ENCODE assay signal across 7 mouse cellular contexts in genomic region chr10:81929842-81930743, GRCm38 (mm10). TPM values are rescaled to one million over a fixed set of nuclear protein-coding genes. Genes with fewer than 3 reads are reported as not detected.
DNase-seq lines count a peak whose midpoint lies in the region; ATAC-seq lines count a peak whose summit lies in the region.
"Not testable (repeated sequence)": the region's sequence is repeated elsewhere in the genome, so short reads cannot be mapped to it uniquely, and the experiment has no call there.

Gene Zfp781 (minus strand): TSS chr10:81930480.

- not testable (repeated sequence) for H3K9ac ChIP-seq in embryonic facial prominence, embryonic 12.5 days; hindbrain, embryonic 12.5 days; kidney, embryonic 14.5 days (ENCODE audit: low read depth, low read length); liver, embryonic 13.5 days; neural tube, embryonic 13.5 days

- not testable (repeated sequence) for H3K36me3 ChIP-seq in embryonic facial prominence, embryonic 12.5 days; hindbrain, embryonic 12.5 days; kidney, embryonic 14.5 days (ENCODE audit: control insufficient read depth, insufficient read depth, low read length); liver, embryonic 13.5 days; neural tube, embryonic 13.5 days

- DNase-seq in liver, embryonic 13.5 days, result not testable (repeated sequence)

- not testable (repeated sequence) for H3K4me2 ChIP-seq in embryonic facial prominence, embryonic 12.5 days (replicated peaks); hindbrain, embryonic 12.5 days (replicated peaks); kidney, embryonic 14.5 days (replicated peaks; ENCODE audit: low read depth, low read length); liver, embryonic 13.5 days; neural tube, embryonic 13.5 days

- not testable (repeated sequence) for H3K4me1 ChIP-seq in embryonic facial prominence, embryonic 12.5 days; hindbrain, embryonic 12.5 days; kidney, embryonic 14.5 days (ENCODE audit: control insufficient read depth, insufficient read depth, low read length); liver, embryonic 13.5 days (replicated peaks); neural tube, embryonic 13.5 days (replicated peaks)

- H3K27ac ChIP-seq in embryonic facial prominence, embryonic 12.5 days; hindbrain, embryonic 12.5 days; kidney, embryonic 14.5 days (ENCODE audit: low read depth, low read length); liver, embryonic 13.5 days; neural tube, embryonic 13.5 days (replicated peaks): not testable (repeated sequence)

- no CpG with 5 or more reads among the region's 43 CpGs for WGBS in embryonic facial prominence, embryonic 12.5 days
- WGBS in hindbrain, embryonic 12.5 days, result no CpG with 5 or more reads among the region's 43 CpGs
- no CpG with 5 or more reads among the region's 43 CpGs for WGBS in kidney, embryonic 14.5 days
- no CpG with 5 or more reads among the region's 43 CpGs for WGBS in liver, embryonic 13.5 days (ENCODE audit: insufficient replicate concordance)
- no CpG with 5 or more reads among the region's 43 CpGs for WGBS in neural tube, embryonic 13.5 days

- H3K27me3 ChIP-seq in embryonic facial prominence, embryonic 12.5 days; hindbrain, embryonic 12.5 days; kidney, embryonic 14.5 days (ENCODE audit: control insufficient read depth, insufficient read depth, low read length); liver, embryonic 13.5 days; neural tube, embryonic 13.5 days: not testable (repeated sequence)

- ATAC-seq in embryonic facial prominence, embryonic 12.5 days (ENCODE audit: insufficient number of reproducible peaks, insufficient read depth, low FRiP score, low TSS enrichment), result peak; percentile 94
- peak; percentile 100 for ATAC-seq in frontal cortex, adult (ENCODE audit: low TSS enrichment)
- peak; percentile 99 for ATAC-seq in hindbrain, embryonic 12.5 days (ENCODE audit: low FRiP score)
- ATAC-seq in kidney, embryonic 14.5 days (ENCODE audit: low FRiP score, low TSS enrichment), result peak; percentile 98
- peak; percentile 87 for ATAC-seq in liver, embryonic 13.5 days (ENCODE audit: low read depth)
- ATAC-seq in megakaryocyte-erythroid progenitor cell, adult 5-6 weeks (replicated peaks; ENCODE audit: low FRiP score, low TSS enrichment, poor library complexity, severe bottlenecking), result peak; percentile 80
- ATAC-seq in neural tube, embryonic 13.5 days (ENCODE audit: low read depth), result peak; percentile 99

- not testable (repeated sequence) for H3K9me3 ChIP-seq in embryonic facial prominence, embryonic 12.5 days; hindbrain, embryonic 12.5 days (replicated peaks); kidney, embryonic 14.5 days (ENCODE audit: control insufficient read depth, low read length); liver, embryonic 13.5 days (replicated peaks); neural tube, embryonic 13.5 days

- H3K4me3 ChIP-seq in embryonic facial prominence, embryonic 12.5 days; hindbrain, embryonic 12.5 days; kidney, embryonic 14.5 days (ENCODE audit: low read length); liver, embryonic 13.5 days (replicated peaks); neural tube, embryonic 13.5 days: not testable (repeated sequence)

RNA-seq across cellular contexts. Expression of gene Zfp781, which starts in this region (rescaled TPM):
- 4.0 and 4.3 TPM in 2 replicates for polyA plus RNA-seq in embryonic facial prominence, embryonic 12.5 days (2016; fragmentation: Nextera tagmentation; extraction: Ambion mirVana)
- 3.6 and 6.6 TPM in 2 replicates for polyA plus RNA-seq in hindbrain, embryonic 12.5 days (2016; fragmentation: Nextera tagmentation; extraction: Ambion mirVana)
- 6.2 and 8.0 TPM in 2 replicates for polyA plus RNA-seq in kidney, embryonic 14.5 days (2014; fragmentation: Nextera tagmentation; extraction: Ambion mirVana)
- 0.33 TPM in 1 of 2 replicates, not detected in the other for polyA plus RNA-seq in liver, embryonic 13.5 days (2015; fragmentation: Nextera tagmentation; extraction: Ambion mirVana)
- 0.84 TPM in 1 of 2 replicates, not detected in the other for total RNA-seq in megakaryocyte-erythroid progenitor cell, adult 5-6 weeks (2014; fragmentation: Nextera tagmentation)
- total RNA-seq in megakaryocyte-erythroid progenitor cell, adult 5-6 weeks (2017), result 0.05 TPM in 1 of 2 replicates, not detected in the other
- polyA plus RNA-seq in neural tube, embryonic 13.5 days (2015; fragmentation: Nextera tagmentation; extraction: Ambion mirVana), result 7.0 and 7.5 TPM in 2 replicates

Comparison
In these comparisons a context has a peak if more than half of its experiments do, and no peak if none do; other contexts are left out.
1. Peak in ATAC-seq in liver, embryonic 13.5 days; RNA of the gene not detected or under 1 TPM.
2. Peak in ATAC-seq in megakaryocyte-erythroid progenitor cell, adult 5-6 weeks; RNA of the gene not detected or under 1 TPM.